Mouse (Mus musculus): ENCODE data around the gene Olfr1167. TPM values are rescaled to one million over a fixed set of nuclear protein-coding genes. Genes with fewer than 3 reads are reported as not detected.

Olfr1167 gene
- total RNA-seq (2023), result not detected in 2 replicates

GRCm38 (mm10) chr2:88155093-88155492 is at the start of gene Olfr1167:
Gene Olfr1167 (minus strand): TSS chr2:88155193.

GRCm38 (mm10) chr2:88181580-88181979 is 26.6 kb upstream of the Olfr1167 start, which contains the start of gene Olfr1168:
Gene Olfr1168 (plus strand): TSS chr2:88181880.

GRCm38 (mm10) chr2:88128172-88128571 is 26.8 kb downstream of the Olfr1167 start, which contains the start of gene Olfr1166:
Gene Olfr1166 (minus strand): TSS chr2:88128272.

Other genes starting within 250 kb of the Olfr1167 start
- gene Olfr1155, start 210.1 kb downstream of the Olfr1167 start, total RNA-seq (2023), result not detected in 2 replicates
- not detected in 2 replicates for gene Olfr1156, start 202.1 kb downstream of the Olfr1167 start, total RNA-seq (2023)
- gene Olfr1157, start 186.9 kb downstream of the Olfr1167 start, total RNA-seq (2023), result not detected in 2 replicates
- not detected in 2 replicates for gene Olfr74, start 180.5 kb downstream of the Olfr1167 start, total RNA-seq (2023)
- gene Olfr1158, start 165.1 kb downstream of the Olfr1167 start, total RNA-seq (2023), result not detected in 2 replicates
- not detected in 2 replicates for gene Olfr1160, start 146.9 kb downstream of the Olfr1167 start, total RNA-seq (2023)
- not detected in 2 replicates for gene Olfr1161, start 132.4 kb downstream of the Olfr1167 start, total RNA-seq (2023)
- not detected in 2 replicates for gene Olfr73, start 117.5 kb downstream of the Olfr1167 start, total RNA-seq (2023)
- gene Olfr1162, start 104.1 kb downstream of the Olfr1167 start, total RNA-seq (2023), result not detected in 2 replicates
- not detected in 2 replicates for gene Olfr1163, start 83.4 kb downstream of the Olfr1167 start, total RNA-seq (2023)
- gene Olfr1164, start 61.2 kb downstream of the Olfr1167 start, total RNA-seq (2023), result not detected in 2 replicates
- gene Olfr1166, start 26.9 kb downstream of the Olfr1167 start, total RNA-seq (2023), result not detected in 2 replicates
- gene Olfr1168, start 26.7 kb upstream of the Olfr1167 start, total RNA-seq (2023), result not detected in 2 replicates
- not detected in 2 replicates for gene Olfr1170, start 73.1 kb upstream of the Olfr1167 start, total RNA-seq (2023)
- not detected in 2 replicates for gene Olfr1173, start 124.7 kb upstream of the Olfr1167 start, total RNA-seq (2023)
- gene Olfr1174-ps, start 159.9 kb upstream of the Olfr1167 start, total RNA-seq (2023), result not detected in 2 replicates
- not detected in 2 replicates for gene Olfr1175-ps, start 172.0 kb upstream of the Olfr1167 start, total RNA-seq (2023)
- gene Olfr1176, start 181.5 kb upstream of the Olfr1167 start, total RNA-seq (2023), result not detected in 2 replicates
- not detected in 2 replicates for gene Olfr1177-ps, start 191.3 kb upstream of the Olfr1167 start, total RNA-seq (2023)
- not detected in 2 replicates for gene Olfr1178, start 231.9 kb upstream of the Olfr1167 start, total RNA-seq (2023)

Data from neutrophil, adult 65 days (primary cell).